Mouse (Mus musculus): ENCODE measurements at regions not wholly inside any gene's neighbourhood (a gene's known extent, or its start where the extent isn't known, plus 50 kb on each side); places are given as distances from the start of the nearest gene placed in this dataset.

GRCm38 (mm10) chr13:85773848-85774247 is 272.9 kb downstream of the Cox7c start:
- no peak for DNase-seq
- intact Hi-C loops (cut with DNase I), result no loop called here

DNA sequence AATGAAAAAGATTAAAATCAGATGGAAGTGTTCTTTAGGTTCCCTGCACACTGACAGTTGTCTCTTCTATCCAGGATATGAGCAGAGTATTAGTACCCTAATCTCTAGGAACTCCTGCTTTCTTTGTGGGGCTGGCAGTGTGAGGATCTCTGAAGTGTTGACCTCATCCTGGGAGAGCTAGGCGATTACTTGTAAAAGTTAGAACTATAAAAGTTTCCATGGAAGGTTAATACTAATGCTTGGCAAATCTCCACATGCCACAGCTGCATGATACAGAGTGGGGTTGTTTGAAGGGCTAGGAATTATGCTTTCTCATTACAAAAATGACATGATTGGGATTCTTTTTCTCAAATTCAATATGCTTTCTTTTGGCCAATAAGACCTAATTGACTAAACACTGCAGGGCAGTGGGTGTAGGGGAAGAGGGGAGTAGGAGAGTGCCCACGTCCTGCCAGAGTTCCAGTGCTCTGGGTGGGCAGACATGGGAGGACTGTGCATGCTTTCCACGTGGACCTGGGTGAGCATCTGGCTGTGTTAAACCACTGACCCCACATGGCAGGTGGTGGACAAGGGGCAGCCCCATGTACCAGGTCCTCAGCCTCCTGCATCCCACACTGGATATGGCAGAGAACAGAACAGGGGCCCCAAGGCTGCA is 275.6 kb downstream of the Cox7c start:
- intact Hi-C loops (cut with DNase I), result no loop called here
- no peak for DNase-seq

DNA sequence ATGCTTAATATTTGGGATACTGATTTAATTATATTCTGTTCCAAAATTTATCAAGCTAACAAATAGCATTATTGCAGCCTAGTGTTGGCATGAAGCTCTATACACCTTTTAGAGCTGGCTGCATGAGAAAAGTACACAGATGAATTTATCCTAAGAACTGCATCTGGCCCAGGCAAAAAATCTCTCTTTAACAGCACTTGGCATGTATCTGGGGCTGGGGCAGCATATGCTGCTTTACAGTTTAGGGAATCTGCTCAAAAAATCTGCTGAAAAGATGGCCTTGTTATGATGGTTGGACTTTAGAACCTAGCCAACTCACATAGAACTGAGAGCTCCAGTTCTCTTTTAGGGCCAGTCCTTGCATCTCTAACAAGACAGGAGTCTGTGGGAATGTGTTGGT is 276.2 kb downstream of the Cox7c start:
- no peak for DNase-seq
- intact Hi-C loops (cut with DNase I), result no loop called here

DNA sequence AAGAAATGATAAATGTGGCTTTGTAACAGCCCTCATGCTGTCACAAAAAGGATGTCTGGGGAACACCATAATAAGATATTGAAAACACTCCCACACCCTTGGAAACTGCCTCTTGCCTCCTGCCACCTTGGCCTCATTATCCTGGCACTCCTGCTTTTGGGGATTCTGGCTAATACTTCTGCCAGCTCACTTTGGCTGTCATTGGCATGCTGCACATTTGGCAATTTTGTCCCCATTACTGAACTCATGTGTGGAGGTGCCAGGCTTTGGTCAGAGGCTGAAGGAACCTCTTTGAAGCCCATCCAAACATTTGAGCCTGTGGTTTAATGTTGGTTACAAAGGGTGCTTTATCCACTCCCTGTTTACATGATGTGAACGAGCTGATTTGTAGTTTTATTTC is 278.2 kb downstream of the Cox7c start:
- no peak for DNase-seq
- intact Hi-C loops (cut with DNase I), result no loop called here

- no peak for DNase-seq
- intact Hi-C loops (cut with DNase I), result no loop called here
Measured at GRCm38 (mm10) chr13:85724616-85725015, 322.1 kb downstream of the Cox7c start.

DNA sequence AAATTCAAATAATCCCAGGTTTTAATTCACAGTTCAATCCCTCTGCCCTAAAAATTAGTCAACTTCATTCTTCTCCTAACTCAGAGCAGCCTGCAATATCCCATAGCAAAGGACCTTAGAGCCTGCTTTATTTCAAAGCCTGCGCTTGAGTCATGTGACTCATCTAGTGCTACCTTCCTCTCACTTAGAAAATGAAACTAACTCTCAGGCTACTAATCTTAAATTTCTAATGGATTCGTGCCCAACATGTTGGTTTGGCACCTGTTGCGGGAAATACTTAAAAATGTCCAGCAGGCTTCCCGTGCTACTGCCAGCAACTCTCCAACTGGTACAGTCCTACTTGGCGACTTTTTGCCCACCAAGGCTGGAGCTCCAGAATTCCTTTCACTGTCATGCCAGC is 322.6 kb downstream of the Cox7c start:
- intact Hi-C loops (cut with DNase I), result no loop called here
- DNase-seq, result peak; percentile 22 to 43

- intact Hi-C loops (cut with DNase I), result no loop called here
Measured at GRCm38 (mm10) chr13:85720314-85720713, 326.4 kb downstream of the Cox7c start.

DNA sequence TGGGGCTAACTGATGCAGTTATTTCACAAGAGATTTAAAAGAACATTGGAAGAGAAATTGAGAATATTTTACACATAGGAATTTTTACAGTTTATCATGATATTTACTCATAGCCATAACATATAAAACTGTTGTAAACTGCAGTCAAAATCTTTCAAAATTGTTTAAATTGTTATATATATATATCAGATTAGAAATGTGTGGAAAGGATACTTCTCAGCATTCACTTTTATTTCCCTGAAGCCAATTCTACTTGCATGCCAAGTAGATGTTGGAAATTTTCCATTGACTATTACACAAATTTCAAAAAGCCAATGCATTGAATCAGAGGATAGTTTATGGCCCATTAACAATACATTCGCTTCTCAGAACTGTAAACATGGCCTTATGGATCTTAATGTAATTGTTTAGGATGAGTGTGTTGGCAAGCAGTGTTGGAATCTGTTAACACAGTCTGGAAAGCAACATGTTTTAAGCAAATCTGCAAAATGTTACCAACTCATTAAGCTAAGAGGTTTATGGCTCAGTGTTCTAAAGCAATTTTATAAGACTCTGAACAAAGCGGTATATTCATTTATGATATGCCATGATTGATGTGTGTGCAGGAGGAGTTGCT is 330.7 kb downstream of the Cox7c start:
- DNase-seq, result no peak
- intact Hi-C loops (cut with DNase I), result no loop called here

More at GRCm38 (mm10) chr13:85720314-85720713, 326.4 kb downstream of the Cox7c start:
- no peak for DNase-seq

- no peak for DNase-seq
- intact Hi-C loops (cut with DNase I), result no loop called here
Measured at GRCm38 (mm10) chr13:85692374-85692773, 354.3 kb downstream of the Cox7c start.
